Mouse (Mus musculus) heart, postnatal 14 days (tissue): ENCODE data around the gene Jup. TPM values are rescaled to one million over a fixed set of nuclear protein-coding genes. Genes with fewer than 3 reads are reported as not detected.
A peak's percentile ranks its signal among the peaks of the same experiment; 100 is the strongest.

Experiments
- DNase-seq, 2 experiments: peaks; one replicate each; pipeline ENCODE4 v3.0.0; 2021 to 2022
- intact Hi-C: fragments of 180-260 bp; cut with DNase I; formaldehyde crosslinking; loops from one replicate; pipeline ENCODE4 v1.15.1; 2025
- total RNA-seq, 2 experiments: library from RNA; stranded (reverse); gene quantifications; 2 replicates each; pipeline ENCODE4 v1.2.3; 2021

Jup gene
- total RNA-seq, 2 experiments from 2014 or later, result 232 to 245 TPM

DNA sequence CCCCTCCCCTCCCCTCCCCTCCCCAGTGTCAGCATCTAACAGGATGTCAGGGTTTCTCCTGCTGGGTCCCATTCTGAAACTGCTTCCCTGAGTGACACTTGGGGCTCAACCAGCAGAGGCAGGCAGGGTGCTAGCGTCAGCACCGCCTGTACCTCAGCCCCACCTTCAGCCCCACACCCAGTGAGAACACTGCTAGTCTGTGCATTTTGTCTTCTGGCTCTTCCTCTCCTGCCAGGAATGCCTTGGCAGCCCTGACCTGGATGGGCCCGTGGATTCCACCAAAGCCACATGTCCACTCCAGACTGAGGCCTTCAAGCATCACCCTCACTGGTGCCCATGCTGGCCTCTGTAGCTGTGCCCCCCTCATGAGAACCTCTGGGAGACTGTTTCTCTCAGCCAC lies 12.1 kb upstream of the Jup start:
- DNase-seq, result no peak
- intact Hi-C loops, result no loop called here

DNA sequence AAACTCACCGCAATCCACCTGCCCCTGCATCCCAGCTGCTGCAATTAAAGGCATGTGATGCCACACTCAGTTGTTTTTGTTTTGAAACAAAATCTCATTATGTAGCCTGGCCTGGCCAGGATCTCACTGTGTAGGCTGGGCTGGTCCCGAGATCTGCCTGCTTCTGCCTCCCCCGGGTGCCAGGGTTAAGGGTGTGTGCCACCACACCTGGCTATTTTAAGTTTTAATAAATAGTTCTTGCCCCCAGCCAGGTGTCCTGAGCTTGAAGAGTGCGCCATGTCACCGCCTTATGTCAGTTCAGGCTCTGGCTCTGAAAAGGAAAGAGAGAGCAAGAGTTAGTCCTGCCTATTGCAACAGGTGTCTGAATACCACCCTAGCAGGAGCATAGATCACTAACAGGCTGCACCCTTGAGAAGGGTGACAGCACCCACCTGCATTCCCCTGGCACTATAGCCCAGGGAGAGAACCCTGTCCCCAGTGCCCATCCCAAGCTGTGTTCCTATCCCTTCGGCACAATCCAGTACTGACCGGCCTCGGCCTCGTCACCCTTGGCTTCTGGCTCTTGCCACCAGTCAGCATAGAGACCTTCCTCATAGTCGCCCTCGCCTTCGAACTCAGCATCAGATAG lies 11.4 kb upstream of the Jup start:
- no peak for DNase-seq
- intact Hi-C loops, result loop anchor here (1.0 kb wide), 1 partner anchor 47 kb away; no protein-coding TSS in a partner anchor

DNA sequence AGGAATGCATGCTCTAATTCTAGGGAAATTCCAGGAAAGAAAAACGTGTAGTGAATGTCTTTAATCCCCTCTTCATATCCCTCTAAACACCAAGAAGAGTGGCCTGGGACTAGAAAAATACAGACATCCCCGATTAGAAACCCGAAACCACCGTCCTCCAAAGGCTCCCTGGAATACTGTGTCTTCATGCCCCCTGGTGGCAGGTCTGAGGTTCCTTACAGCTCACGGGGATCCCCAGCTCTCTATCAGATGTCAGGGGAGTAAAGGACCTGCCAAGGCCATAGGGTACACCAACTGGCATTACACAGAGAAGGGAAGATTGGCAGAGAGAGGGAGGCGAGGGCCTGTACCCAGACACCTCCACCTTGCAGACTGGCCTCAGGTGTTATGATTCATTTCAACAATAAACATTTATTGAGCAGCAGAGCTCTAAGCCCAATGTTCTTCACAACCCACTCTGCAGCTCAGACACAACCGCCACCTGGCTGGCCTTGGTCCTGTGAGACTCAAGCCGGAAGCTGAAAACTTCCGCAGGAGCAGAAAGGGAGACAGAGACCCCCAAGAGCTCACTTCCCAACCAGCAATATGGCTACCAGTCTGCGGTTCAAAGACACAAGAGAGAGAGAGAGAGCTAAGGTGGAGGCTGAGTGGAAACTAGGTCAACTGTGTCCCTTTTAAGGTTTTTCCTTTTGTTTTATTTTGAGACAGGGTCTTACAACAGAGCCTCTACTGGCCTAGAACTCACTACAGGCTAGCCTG lies 10.7 kb upstream of the Jup start:
- peak; percentile 82 to 88 for DNase-seq
- intact Hi-C loops, result loop anchor here (1.0 kb wide), 1 partner anchor 46 kb away; no protein-coding TSS in a partner anchor

DNA sequence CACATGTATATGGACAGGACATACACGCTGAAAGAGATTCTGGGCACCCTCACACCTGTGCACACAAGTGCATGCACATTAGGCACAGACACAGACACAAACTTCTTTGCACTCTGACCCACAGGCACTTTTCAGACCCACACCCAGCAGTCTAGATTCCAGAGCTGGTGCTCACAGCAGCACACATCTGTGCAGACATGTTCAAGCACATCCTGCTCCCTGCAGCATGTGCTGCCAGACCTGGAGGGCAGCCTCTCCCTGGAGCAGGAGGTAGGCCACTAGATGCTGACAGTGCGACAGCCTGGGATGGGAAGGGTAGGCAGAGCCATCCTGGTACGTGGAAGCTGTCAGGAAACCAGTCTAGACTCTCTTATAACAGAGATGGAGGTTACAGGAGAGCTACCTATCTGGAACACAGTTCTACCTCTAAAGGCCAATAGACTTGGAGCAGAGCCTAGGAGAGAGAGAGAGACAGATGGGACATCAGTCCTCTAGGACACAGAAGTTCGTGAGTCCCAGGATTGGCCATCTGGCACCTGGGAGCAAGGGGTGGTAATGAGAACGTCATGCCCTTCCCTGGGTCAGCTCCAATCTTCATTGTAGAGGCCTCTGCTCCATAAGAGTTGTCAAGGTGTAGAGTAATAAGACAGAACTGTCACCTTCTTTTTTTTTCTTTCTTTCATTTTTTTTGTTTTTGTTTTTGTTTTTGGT lies 9.6 kb upstream of the Jup start:
- DNase-seq, result no peak
- intact Hi-C loops, result no loop called here

DNA sequence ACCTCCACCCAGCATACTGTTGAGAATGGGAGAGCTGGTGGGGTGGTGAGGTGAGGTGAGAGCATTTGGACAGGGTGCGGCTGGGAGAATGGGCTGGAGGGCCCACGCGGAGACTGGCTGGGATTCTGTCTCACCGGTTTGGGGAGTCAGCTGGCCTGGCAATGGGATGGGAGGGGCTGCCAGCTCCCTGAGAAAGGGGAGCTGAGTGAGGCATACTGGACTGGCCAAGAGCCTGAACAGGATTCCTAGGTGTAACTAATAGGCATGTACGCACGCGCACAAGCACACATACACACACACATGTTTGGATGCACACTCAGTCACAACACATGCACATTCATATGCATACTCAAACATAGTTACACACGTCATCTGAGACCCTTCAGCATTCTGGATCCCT lies 8.7 kb upstream of the Jup start:
- intact Hi-C loops, result no loop called here
- no peak for DNase-seq

DNA sequence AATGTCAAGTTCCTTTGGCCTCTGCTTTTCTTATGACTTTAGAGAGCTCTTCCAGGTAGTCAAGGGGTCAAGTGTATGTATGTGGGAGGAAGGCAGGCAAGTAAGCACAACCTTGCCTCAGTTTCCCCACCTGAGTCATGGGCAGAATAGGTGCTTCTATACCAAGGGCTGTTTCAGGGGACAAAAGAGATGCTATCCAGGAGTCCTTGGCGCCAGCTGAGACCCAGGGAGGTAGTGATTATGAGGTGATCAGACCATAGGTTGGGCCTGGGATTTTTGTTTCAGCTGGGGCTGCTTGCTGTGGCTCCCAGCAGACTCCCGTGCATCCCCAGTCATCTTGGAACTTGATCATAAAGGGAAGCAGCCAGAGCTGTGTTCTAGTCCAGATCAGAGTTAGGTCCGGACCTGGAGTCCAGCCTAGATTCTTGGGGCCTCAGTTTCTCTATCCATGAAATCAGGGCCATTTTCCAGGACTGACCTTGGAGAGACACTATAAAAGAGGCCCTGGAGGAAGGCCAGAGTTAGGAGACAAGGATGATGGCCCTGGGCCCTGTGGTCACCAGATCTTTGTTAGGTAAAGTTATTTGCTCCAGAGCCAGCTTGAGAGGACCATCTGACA lies 7.0 kb upstream of the Jup start:
- intact Hi-C loops, result no loop called here

DNA sequence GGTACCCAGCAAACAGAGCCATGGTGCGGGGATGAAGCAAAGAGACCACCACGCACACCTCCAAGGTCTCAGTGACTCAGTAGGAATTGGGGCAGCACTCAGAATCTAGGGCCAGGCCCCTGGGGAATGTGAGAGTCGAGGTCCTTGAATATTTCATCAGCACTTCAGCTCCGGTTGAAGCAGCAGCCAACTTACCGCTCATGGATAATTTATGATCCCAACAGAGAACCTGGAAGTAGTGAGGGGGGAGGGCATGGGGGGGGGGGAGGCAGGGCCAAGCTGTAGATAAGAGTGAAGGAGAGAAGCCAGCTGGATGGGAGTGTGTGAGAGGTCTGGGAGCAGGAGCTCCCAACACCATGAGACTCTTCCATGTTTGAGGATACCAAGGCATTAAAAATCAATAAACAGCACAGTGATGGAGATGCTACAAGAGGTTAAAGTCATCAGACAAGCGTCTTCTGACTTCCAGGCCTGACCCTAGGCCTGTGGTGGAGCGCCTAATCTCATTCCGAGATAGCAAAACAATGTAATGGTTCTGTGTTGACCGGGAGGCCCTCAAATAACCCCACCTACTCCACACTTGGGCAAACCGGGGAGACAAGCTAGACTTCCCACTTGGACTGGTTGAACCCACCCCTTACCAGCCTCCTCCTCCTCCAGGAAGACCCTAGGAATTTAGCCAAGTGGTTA lies 6.0 kb upstream of the Jup start:
- no peak for DNase-seq
- intact Hi-C loops, result no loop called here

More for the DNA sequence above, 7.0 kb upstream of the Jup start:
- DNase-seq, result no peak

DNA sequence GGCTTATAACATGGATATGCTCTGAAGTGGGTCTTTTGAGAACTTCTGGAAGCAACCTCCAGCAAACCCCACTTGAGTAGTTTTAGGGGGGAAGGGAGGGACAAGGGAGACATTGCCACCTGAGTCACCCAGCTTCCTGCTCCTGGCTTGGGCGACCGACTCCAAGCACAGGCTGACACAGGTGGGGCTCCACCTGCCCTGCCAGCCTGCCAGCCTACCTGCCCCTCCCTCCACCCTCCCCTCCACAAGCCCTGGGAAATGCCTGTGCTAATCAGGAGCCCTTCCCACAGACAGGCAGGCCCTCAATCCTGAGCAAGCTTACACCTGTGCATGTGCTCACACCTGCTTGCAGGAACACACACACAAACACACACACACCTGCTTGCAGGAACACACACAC lies 5.1 kb upstream of the Jup start:
- intact Hi-C loops, result no loop called here
- no peak for DNase-seq

DNA sequence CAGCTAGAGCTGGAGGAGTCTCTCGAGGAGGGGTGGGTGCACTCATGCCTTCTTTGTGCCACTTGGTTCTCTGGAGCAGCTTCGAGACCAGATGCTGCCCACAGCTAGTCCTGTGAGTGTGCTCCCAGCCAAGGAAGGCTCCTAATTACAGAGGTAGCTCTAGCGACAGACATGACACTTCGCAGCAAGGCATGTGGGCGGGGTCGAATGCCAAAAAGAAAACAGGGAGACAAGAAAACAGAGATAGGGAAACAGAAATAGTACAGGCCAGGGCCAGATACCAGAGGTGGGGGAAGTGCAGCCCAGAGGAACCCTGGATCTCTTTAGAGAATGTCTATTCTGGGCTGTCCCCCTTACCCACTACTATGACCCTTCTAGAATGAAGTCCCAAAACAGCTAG lies 4.7 kb upstream of the Jup start:
- peak; percentile 52 to 69 for DNase-seq
- intact Hi-C loops, result no loop called here

DNA sequence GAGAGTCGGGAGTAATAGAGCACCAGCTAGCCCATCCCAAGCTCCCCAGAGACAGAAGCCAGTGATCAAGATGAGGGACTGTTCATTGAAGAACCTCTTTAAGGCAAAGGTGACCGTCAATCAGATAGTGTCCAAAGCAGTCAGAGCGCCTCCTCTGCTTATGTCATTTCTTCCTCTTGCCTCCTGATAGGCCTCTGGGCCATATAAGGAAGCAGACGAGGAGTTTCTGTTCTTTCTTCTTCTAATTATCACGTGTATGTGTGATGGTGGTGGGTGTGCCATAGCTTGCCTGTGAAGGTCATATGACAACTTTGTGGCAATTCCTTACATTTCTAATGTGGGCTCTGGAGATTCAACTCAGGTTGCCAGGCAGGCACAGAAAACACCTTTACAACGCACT lies 3.3 kb upstream of the Jup start:
- intact Hi-C loops, result no loop called here
- no peak for DNase-seq

DNA sequence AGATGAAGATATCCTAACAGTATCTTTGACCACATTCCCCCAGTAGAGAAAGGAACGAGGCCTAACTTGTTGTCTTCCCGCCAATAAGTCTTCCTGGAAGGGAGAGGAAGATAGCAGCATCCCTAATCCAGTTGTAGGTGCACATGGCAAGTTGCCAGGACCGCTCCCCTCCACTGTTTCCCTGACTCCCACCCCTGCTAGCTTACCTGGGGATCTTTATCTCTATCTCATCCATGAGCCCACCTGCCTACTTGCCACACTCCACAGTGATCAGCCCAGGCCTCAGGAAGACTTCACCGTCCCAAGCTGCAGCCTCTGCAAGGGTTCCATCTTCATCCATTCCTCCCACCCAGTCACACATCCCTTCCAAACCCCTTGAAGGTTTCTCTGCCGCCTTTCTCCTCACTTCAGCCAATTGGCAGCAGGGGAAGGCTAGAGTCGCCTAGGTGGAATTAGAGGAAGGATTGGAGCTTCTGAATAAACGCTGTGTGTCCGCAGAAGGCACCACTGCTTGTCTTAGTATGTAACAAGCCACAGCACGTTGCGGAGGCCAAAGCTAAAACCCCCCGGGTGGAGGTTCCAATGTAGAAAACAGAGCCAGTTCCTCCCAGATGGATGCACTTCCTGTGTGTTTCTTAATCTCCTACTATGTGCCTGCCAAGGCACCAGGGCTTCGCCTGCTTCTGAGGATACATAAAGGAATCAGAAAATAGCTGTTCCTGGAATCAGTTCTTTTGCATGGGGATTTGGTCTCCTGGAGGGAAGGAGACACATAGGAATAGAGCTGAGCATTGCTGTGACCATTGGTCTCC lies 2.4 kb upstream of the Jup start:
- intact Hi-C loops, result loop anchor here (5.0 kb wide), 1 partner anchor 78 kb away; no protein-coding TSS in a partner anchor
- no peak for DNase-seq

DNA sequence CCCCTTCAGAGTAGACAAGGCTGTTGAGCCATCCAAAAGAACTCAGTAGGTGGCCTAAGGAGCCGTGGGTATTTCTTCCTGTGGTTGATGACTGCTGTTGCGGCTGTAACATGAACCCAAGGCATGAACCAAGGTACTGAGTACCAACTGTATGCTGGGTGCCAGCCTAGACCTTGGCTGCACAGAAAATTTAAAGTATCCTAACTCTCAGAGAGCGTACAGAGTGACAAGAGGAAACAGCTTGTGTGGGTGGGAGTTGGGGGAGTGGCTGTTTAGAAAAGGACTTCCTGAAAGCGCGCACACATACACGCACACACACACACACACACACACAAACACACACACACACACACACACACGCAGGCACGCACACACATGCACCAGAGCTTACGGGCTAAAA lies 1.8 kb upstream of the Jup start:
- no peak for DNase-seq
- intact Hi-C loops, result loop anchor here (5.0 kb wide), 1 partner anchor 77 kb away; no protein-coding TSS in a partner anchor

DNA sequence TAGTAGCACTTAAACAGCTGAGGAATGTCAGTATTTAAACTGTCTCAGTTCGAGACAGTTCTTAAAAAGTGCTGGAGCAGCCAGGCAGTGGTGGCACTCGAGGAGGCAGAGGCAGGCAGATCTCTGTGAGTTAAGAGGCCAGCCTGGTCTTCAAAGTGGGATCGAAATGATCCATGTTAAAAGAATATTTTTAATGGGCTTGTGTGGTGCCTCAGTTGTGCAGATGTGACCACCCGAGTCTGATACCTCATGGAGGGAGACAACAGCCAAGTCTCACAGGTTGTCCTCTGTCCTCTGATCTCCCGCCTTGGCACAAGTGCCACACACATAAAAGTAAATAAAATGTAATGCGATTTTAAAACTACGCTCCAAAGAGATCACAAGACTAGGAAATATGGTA lies 954 bp upstream of the Jup start:
- no peak for DNase-seq
- intact Hi-C loops, result loop anchor here (5.0 kb wide), 1 partner anchor 76 kb away; no protein-coding TSS in a partner anchor

DNA sequence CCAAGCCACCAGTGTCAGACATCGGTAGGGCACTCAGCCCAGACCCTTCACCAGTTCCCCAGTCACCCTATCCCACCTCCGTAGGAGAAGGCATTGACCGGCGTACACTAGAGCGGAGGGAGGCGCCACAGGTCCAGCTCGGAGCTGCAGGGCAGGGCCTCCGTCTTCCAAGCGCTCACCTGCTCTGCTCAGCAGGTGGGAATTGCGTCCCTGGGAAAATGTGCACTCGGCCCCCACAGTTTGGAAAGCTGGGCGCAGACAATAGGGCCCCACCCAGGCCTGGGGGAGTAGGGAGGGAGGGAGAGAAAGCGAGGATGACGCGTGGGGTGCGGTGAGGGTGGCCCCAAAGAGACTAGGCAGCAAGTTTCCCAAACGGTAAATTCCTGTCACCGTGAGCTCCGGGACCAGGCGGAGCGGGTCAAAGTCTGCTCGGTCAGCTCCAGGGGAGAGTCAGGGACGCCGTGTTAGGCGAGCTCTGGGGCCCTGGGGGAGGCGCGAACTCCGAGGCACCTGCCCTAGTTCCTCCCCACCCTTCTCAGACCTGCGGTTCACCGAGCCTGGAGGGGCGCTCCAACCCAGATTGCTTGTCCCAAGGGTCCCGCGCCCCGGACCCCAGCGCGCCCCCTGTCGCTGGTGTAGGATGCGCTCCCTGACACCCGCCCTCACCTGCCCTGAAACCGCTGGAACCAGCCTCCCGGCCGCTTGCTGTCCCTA lies 520 bp downstream of the Jup start:
- intact Hi-C loops, result loop anchor here (5.0 kb wide), 1 partner anchor 75 kb away; no protein-coding TSS in a partner anchor
- DNase-seq, result peak; percentile 58 to 62

DNA sequence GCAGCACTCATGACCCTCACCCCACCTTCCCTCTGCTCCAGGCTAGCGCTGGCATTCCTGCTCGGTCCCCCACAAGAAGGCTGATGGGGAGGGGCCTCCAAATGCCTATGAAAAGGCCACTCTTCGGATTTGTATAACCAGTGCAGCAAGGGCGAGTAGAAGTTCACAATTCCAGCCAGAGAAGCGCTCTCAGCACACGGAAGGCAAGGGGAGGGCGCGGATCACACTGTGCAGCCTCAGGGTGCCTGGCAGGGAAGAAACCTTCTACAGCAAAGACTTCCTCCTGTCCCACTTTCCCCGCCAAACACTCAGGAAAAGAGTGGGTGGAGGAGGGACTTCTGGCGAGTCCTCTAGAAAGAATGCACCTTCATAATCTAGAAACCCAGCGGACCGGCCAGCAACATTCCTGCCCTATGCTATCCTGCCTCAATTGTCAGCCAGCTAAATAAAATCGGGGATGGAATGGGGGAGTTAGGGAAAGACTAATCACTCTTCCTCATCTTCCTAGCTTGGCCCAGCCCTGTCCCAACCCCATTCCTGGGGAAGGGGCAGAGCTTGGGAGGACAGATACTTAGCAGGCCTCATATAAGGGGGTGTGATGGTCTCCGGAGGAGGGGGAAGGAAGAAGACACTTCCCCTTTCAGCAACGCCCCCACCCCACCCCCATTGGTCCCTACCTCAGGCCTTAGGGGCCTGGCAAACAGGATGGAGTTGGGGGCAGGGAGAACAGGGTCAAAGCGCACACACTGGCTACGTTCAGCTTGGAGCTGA lies 1.5 kb downstream of the Jup start:
- peak in 1 of 2 experiments; percentile 50 for DNase-seq
- intact Hi-C loops, result loop anchor here (5.0 kb wide), 1 partner anchor 74 kb away; no protein-coding TSS in a partner anchor

DNA sequence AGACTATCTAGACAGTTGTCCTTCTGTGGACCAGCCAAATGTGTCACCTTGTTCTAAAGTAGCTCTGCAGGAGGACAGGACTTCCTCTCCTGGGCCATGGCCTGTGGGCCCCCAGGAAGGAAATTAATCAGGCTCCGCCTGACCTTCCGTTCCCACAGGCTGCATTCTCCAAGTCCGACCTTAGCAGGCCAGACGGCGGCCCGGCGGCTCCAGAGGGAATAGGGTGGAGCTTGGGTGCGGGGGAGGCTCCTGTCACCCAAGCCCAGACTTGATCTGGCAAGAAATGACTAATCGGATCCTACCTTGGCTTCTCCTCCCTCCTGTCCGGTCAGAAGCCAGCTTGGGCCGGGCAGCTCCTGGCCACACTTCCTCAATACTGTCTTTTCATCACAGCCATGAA lies 2.4 kb downstream of the Jup start:
- DNase-seq, result peak; percentile 82
- intact Hi-C loops, result loop anchor here (5.0 kb wide), 1 partner anchor 73 kb away; no protein-coding TSS in a partner anchor

DNA sequence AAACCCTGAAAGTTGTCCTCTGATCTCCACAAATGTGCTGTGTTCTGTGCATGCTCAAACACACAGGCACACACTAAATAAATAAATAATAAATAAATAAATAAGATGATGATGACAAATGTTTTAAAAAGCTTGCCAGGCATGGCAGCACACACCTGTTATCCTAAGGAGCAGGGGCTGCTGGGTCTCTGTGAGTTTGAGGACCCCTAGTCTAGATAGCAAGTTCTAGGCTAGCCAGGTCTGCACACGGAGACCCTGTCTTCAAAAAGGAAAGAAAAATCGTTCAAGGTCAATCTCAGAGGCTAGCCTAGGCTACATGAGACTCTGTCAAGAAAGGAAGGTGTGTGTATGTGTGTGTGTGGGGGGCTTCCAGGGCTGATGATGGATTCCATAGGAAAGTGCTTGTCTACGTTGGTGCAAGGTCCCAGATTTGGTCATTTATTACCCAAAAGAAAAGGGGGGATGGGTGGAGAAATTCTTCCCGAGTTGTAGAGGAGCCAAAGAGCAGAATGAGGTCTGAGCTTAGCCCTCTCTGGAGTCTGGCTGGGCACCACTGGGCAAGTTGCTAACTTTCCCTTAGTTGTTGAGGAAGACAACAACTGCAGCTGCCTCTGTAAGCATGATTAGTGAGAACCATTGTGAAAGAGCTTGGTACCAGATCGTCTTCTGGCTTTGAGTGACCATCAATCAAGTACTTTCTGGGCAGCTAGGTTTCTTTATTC lies 3.0 kb downstream of the Jup start:
- intact Hi-C loops, result loop anchor here (5.0 kb wide), 1 partner anchor 72 kb away; no protein-coding TSS in a partner anchor
- peak in 1 of 2 experiments; percentile 5 for DNase-seq
